In the genomic region with DNA sequence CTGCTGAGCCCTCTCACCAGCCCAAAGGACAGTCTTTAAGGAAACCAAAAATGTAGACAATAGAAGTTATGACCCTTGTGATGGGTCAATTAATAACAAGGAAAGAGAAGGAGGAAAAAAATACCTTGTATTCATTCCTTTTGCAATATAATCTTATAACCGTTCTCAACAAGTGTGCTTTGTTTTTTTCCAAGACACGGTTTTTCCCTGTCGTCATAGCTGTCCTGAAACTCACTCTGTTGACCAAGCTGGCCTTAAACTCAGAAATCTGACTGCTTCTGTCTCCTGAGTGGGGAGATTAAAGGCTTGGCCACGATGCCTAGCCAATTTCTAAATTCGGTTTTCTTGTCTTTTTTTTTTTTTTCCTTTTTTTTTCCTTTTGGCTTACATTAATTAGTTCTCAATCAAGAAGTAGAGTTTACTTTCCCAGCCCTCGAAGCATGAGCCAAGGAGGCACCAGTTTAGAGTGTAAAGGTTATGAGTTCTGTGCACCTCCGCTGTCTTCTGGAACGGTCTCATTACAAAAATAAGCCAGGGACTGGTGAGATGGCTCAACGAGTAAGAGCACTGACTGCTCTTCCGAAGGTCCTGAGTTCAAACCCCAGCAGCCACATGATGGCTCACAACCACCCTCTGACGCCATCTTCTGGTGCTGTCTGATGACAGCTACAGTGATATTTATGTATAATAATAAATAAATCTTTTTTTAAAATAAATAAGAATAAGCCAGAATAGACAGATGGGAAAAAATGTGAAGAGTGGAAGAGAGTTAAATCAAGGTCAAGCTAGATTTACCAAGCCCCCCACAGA, we compare ENCODE assay signal across 15 mouse cellular contexts.
"Had no signal": no experiment of that assay in that cellular context is flagged by ENCODE, and none has a peak within 500 bp of the region (broad histone marks: within the 10 kb centered on the region; RNA-seq: fewer than 3 reads in every experiment).

No protein-coding gene starts in this region.

- H3K9me3 ChIP-seq: neural tube, embryonic 15.5 days; stomach, embryonic 15.5 days had no signal

- H3K36me3 ChIP-seq: neural tube, embryonic 15.5 days; stomach, embryonic 15.5 days had no signal

- H3K4me1 ChIP-seq: neural tube, embryonic 15.5 days; stomach, embryonic 15.5 days had no signal

- DNase-seq: retina, postnatal 1 day; right cerebral cortex, adult 18-20 months; right cerebral cortex, postnatal 14 days; right cerebral cortex, postnatal 25 days; right cerebral cortex, postnatal 4 days; spleen, adult 18-20 months; thymus, adult 18-20 months; thymus, adult 2 months; thymus, postnatal 14 days; thymus, postnatal 25 days; thymus, postnatal 36 days; thymus, postnatal 4 days had no signal

- H3K27ac ChIP-seq: neural tube, embryonic 15.5 days; stomach, embryonic 15.5 days; stomach, postnatal 0 days had no signal

- H3K4me2 ChIP-seq: neural tube, embryonic 15.5 days; stomach, embryonic 15.5 days had no signal

- H3K9ac ChIP-seq: neural tube, embryonic 15.5 days; stomach, embryonic 15.5 days had no signal

- H3K4me3 ChIP-seq: neural tube, embryonic 15.5 days; stomach, embryonic 15.5 days had no signal

- H3K27me3 ChIP-seq: neural tube, embryonic 15.5 days; stomach, embryonic 15.5 days had no signal
